Mouse (Mus musculus) hindbrain, postnatal 0 days (tissue): ENCODE results near the gene Amz1. TPM values are rescaled to one million over a fixed set of nuclear protein-coding genes. Genes with fewer than 3 reads are reported as not detected.

Experiments used
- ATAC-seq: fragments of 200-750 bp; cut with Nextera tagmentation; 2 replicates; pipeline ENCODE4 v1.8.0; 2017; ENCODE audit warnings: mild to moderate bottlenecking, moderate TSS enrichment, moderate library complexity
- DNase-seq: peaks from one replicate; pipeline ENCODE4 v3.0.0-alpha.2; 2015; ENCODE audit warnings: low spot score
- H3K27ac ChIP-seq: fragments of 300-500 bp; sonication (generic); 2 replicates; pipeline ENCODE4 v1.5.1; 2014; ENCODE audit warnings: mild to moderate bottlenecking
- H3K27me3 ChIP-seq: fragments of 300-500 bp; sonication (generic); 2 replicates; pipeline ENCODE4 v1.6.1; 2014; ENCODE audit warnings: low read length, mixed read lengths; ENCODE audit not compliant: insufficient read depth
- H3K36me3 ChIP-seq: fragments of 300-500 bp; sonication (generic); 2 replicates; pipeline ENCODE4 v1.6.1; 2014; ENCODE audit warnings: low read length, mixed read lengths; ENCODE audit not compliant: insufficient read depth
- H3K4me1 ChIP-seq: fragments of 300-500 bp; sonication (generic); 2 replicates; pipeline ENCODE4 v1.6.1; 2014; ENCODE audit warnings: antibody characterized with exemption, low read length, mixed read lengths; ENCODE audit not compliant: insufficient read depth
- H3K4me2 ChIP-seq: fragments of 300-500 bp; sonication (generic); 2 replicates; pipeline ENCODE4 v1.6.1; 2014; ENCODE audit warnings: low read depth, mild to moderate bottlenecking, low read length, moderate library complexity, mixed read lengths
- H3K4me3 ChIP-seq: fragments of 300-500 bp; sonication (generic); 2 replicates; pipeline ENCODE4 v1.5.1; 2014; ENCODE audit warnings: low read length
- H3K9ac ChIP-seq: fragments of 300-500 bp; sonication (generic); replicated peaks from 2 replicates; pipeline ENCODE4 v1.6.1; 2014; ENCODE audit warnings: mild to moderate bottlenecking, low read length, moderate library complexity, mixed read lengths
- H3K9me3 ChIP-seq: fragments of 300-500 bp; sonication (generic); 2 replicates; pipeline ENCODE4 v1.6.1; 2016; ENCODE audit warnings: low read length, mixed read lengths
- CTCF ChIP-seq: IDR thresholded peaks from 2 replicates; pipeline ENCODE4 v1.5.1; 2016; ENCODE audit warnings: antibody characterized with exemption, control low read depth, low read depth
- WGBS: fragments of 180-500 bp; shearing (Covaris S2); extraction: QIAGEN DNeasy Blood & Tissue Kit; methylation state at CpG from one replicate; pipeline ENCODE4 v1.1.7; 2014; 5-methylcytosine and 5-hydroxymethylcytosine counted together
- polyA plus RNA-seq: library from polyadenylated mRNA; unstranded; fragments of >200 nt; fragmentation: Nextera tagmentation; extraction: Ambion mirVana; gene quantifications from 2 replicates; pipeline ENCODE4 v1.2.1, GENCODE M21; 2015
- total RNA-seq: library from RNA; depleted of rRNA; stranded (reverse); fragments of >200 nt; gene quantifications from 2 replicates; pipeline ENCODE4 v1.2.3, GENCODE M21; 2014; rRNA removed

The Amz1 gene
- 11.8 and 12.6 TPM in 2 replicates for total RNA-seq
- 9.4 and 9.7 TPM in 2 replicates for polyA plus RNA-seq

DNA sequence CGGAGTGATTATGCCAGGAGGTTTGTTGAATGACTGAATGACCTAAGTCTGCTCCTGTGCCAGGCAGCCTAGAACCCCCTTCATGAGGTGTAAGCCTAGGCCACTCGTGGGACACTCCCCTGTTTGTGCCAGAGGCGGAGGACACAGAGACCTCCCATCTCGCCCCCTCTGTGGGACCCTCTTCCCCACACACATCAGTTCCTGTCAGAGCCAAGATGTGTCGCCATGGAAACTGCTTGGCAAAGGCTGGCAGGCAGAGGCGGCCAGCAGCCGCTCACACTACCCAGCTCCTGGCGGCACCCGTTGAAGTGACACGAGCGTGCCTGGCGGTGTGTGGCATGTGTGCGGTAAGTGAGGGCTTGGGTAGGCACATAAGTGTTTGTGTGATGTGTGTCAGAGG, at the start of gene Amz1:
Amz1 (plus strand) TSS at position 306 of the 400 bp plus-strand sequence.
- Histone ChIP-seq H3K9ac (0 out of 2 replicates have a peak within 1 kb of the TSS, but pooled peaks have one; percentile 21), H3K36me3 (no peaks in the 10 kb centered on the region), H3K27ac (peak within 1 kb of the TSS; percentile 7; the same call in 1 of the 2 replicates), H3K4me3 (peak within 1 kb of the TSS; percentile 18; the same call in 1 of the 2 replicates), H3K4me1 (peaks cover 25% of the 10 kb centered on the region), H3K27me3 (no peaks in the 10 kb centered on the region), H3K4me2 (peak within 1 kb of the TSS; percentile 42), H3K9me3 (no peaks in the 10 kb centered on the region)
- WGBS: 23% methylated on average over 13 of the region's 13 CpGs
- TF ChIP-seq CTCF: peak; percentile 42; the same call in 1 of the 2 replicates
- ATAC-seq (peak; percentile 87), DNase-seq (peak; percentile 90)

DNA sequence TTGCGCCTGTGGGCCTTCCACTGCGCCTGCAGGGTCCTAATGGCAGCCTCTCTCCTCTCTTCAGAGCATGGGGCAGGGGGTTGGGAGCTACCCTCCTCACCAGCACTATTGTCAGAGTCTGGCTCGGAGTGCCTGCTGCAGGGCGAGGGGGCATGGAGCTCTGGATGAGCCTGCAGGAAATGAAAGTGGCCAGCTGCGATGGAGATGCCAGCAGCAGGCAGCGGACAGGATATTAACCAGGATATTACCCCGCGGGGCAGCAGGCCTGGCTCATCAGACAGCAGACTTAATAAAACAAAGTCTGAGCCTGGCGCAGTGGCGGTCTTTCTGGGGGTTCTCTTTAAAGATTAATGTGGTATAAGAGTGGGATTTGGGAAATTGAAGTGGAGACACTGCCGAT, 48.8 kb upstream of the Amz1 start:
- H3K4me3 ChIP-seq: no peak overlapping the region
- H3K27ac ChIP-seq: no peak overlapping the region
- H3K9ac ChIP-seq: no peak overlapping the region
- 0 out of 2 replicates have a peak, but pooled peaks have one; percentile 30 for ATAC-seq
- DNase-seq: peak; percentile 23
- TF ChIP-seq CTCF: no peak
- no peaks in the 10 kb centered on the region for H3K9me3 ChIP-seq
- peaks cover 26% of the 10 kb centered on the region; the same call in 1 of the 2 replicates for H3K36me3 ChIP-seq
- WGBS: 64% methylated on average over 11 of the region's 11 CpGs
- H3K4me1 ChIP-seq: no peaks in the 10 kb centered on the region
- no peaks in the 10 kb centered on the region for H3K27me3 ChIP-seq
- no peak overlapping the region for H3K4me2 ChIP-seq

GRCm38 (mm10) chr5:140675640-140676039, 48.3 kb upstream of the Amz1 start:
- 82% methylated on average over 11 of the region's 11 CpGs for WGBS
- H3K9me3 ChIP-seq: no peaks in the 10 kb centered on the region
- H3K4me2 ChIP-seq: no peak overlapping the region
- 0 out of 2 replicates have a peak, but pooled peaks have one; percentile 3 for TF ChIP-seq CTCF
- no peak overlapping the region for H3K9ac ChIP-seq
- no peak for ATAC-seq
- no peaks in the 10 kb centered on the region for H3K4me1 ChIP-seq
- H3K4me3 ChIP-seq: no peak overlapping the region
- no peaks in the 10 kb centered on the region for H3K27me3 ChIP-seq
- H3K36me3 ChIP-seq: peaks cover 26% of the 10 kb centered on the region; the same call in 1 of the 2 replicates
- H3K27ac ChIP-seq: no peak overlapping the region
- DNase-seq: no peak

DNA sequence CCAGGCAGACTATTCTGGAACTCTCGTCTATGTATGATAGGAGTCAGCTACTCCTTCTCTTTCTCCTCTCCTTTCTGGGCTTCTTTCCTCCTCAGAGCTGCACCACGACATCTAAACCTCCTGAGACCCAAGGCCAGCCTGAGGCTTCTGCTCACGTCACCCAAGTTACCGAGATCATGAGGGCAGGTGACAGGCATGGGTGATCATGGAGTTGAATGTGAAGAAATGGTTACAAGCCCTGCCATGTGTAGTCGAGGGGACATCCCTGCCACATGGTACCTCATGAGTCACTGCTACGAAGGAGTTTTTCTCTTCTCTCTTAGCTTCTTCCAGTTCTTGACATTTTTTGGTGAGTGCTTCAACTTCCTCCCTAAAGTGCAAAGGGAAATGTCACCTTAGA, 46.8 kb upstream of the Amz1 start:
- Histone ChIP-seq H3K9me3 (no peaks in the 10 kb centered on the region), H3K4me3 (no peak overlapping the region), H3K27ac (no peak overlapping the region), H3K9ac (no peak overlapping the region), H3K4me1 (no peaks in the 10 kb centered on the region), H3K27me3 (no peaks in the 10 kb centered on the region), H3K36me3 (peaks cover 24% of the 10 kb centered on the region; the same call in 1 of the 2 replicates), H3K4me2 (no peak overlapping the region)
- DNase-seq (no peak), ATAC-seq (no peak)
- WGBS: 89% methylated on average over 6 of the region's 6 CpGs
- TF ChIP-seq CTCF: no peak

DNA sequence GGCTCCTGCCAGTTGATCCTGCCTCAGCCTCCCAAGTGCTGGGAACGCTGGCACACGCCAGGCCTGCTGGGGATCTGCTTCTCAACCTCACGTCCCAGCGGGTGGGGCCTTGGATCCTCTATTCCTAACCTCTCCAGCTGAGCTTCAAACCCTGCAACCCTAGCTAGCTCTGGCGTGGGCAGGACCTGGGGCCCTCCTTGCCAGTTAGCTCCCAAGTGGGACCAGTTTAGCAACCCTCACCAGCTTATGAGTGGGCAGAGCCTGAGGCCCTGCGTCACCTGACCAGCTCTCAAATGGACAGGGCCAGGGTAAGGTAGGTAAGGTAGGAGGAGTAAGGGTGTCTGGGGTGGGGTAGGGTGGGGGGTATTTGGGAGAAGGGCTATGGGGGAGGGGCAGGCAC, 43.9 kb upstream of the Amz1 start:
- TF ChIP-seq CTCF: no peak
- ATAC-seq: no peak
- no peak overlapping the region for H3K9ac ChIP-seq
- H3K27ac ChIP-seq: no peak overlapping the region
- H3K27me3 ChIP-seq: no peaks in the 10 kb centered on the region
- no peak for DNase-seq
- H3K4me1 ChIP-seq: no peaks in the 10 kb centered on the region
- no peak overlapping the region for H3K4me2 ChIP-seq
- no peak overlapping the region for H3K4me3 ChIP-seq
- no peaks in the 10 kb centered on the region for H3K9me3 ChIP-seq
- WGBS: 89% methylated on average over 6 of the region's 6 CpGs
- peaks cover 18% of the 10 kb centered on the region; the same call in 1 of the 2 replicates for H3K36me3 ChIP-seq

GRCm38 (mm10) chr5:140680950-140681349, 43.0 kb upstream of the Amz1 start:
- 91% methylated on average over 1 of the region's 1 CpGs for WGBS

DNA sequence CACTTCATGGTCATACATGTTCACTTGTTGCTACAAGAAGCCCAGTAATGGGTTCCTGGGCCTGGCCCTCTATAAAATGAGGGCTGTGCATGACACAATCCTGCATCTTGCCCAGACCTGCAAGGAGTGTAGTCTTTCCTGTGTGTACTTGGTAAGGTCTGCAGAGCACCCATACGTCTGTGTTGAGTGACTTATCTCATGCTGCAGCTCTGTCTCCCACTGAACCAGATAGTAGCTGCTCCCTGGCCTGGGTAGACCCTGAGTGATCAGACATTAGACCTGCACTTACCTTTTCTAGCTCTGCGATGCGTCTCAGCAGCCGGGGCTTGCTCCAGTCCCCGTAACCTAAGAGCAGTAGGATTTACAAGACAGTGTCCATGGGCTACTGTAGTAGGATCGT, 41.8 kb upstream of the Amz1 start:
- Histone ChIP-seq H3K9ac (no peak overlapping the region), H3K36me3 (peaks cover 6% of the 10 kb centered on the region; the same call in 1 of the 2 replicates), H3K4me1 (no peaks in the 10 kb centered on the region), H3K4me2 (no peak overlapping the region), H3K27ac (no peak overlapping the region), H3K27me3 (no peaks in the 10 kb centered on the region), H3K9me3 (no peaks in the 10 kb centered on the region), H3K4me3 (no peak overlapping the region)
- no peak for TF ChIP-seq CTCF
- WGBS: 96% methylated on average over 6 of the region's 6 CpGs
- no peak for DNase-seq
- no peak for ATAC-seq

More at GRCm38 (mm10) chr5:140680950-140681349, 43.0 kb upstream of the Amz1 start:
- H3K4me3 ChIP-seq: no peak overlapping the region
- H3K36me3 ChIP-seq: peaks cover 12% of the 10 kb centered on the region; the same call in 1 of the 2 replicates
- no peaks in the 10 kb centered on the region for H3K4me1 ChIP-seq
- H3K4me2 ChIP-seq: no peak overlapping the region
- no peak for ATAC-seq
- no peak overlapping the region for H3K9ac ChIP-seq
- H3K9me3 ChIP-seq: no peaks in the 10 kb centered on the region
- no peak for DNase-seq
- no peaks in the 10 kb centered on the region for H3K27me3 ChIP-seq
- H3K27ac ChIP-seq: no peak overlapping the region
- no peak for TF ChIP-seq CTCF
